Mouse (Mus musculus) MN1 (cell line): ENCODE data around the gene Atad3a.
A peak's percentile ranks its signal among the peaks of the same experiment; 100 is the strongest.

ENCODE experiments used
- DNase-seq: peaks from one replicate; pipeline ENCODE4 v3.0.0-alpha.2; 2016; ENCODE audit warnings: low spot score

Atad3a gene

DNA sequence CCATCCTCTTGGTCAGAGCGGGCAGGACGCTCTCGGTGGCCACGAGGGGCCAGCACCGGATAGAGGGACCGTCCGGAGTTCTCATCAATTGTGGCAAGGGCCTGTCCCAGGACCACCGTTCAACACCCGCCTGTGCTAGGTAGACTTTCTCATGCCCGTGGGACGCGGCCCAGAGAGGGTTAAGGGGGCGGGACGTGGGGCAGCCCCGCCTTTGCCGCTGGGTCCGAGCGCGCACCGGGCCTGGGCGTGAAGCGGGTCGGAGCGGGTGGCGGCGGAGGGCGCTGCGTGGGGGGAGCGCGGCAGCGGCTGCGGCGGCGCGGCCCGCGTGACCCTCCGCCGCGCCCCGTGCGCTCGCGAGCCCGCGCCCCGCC lies 66.8 kb downstream of the Atad3a start, which contains the start of gene Fndc10:
TSS of gene Fndc10 (plus strand) at position 232 of the 371 bp plus-strand sequence.
- DNase-seq: peak; percentile 75

DNA sequence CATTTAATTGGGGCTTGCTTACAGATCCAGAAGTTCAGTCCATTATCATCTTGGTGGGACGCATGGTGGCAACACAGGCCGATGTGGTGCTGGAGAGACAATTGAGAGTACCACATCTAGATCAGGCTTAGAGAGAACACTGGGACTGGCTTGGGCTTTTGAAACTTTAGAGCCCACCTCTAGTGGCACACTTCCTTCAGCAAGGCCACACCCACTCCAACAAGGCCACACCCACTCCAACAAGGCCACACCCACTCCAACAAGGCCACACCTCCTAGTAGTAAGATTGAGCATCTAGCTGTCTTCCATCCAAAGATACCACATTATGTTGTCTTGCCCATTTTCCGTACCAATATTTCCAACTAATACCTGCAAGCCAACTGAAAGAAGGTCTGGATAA lies 68.5 kb downstream of the Atad3a start:
- DNase-seq: no peak
